Mouse (Mus musculus) adrenal gland, postnatal 4 days (tissue): ENCODE data around the gene Naa11. TPM values are rescaled to one million over a fixed set of nuclear protein-coding genes. Genes with fewer than 3 reads are reported as not detected.

Experiments used
- DNase-seq, 2 experiments: peaks; one replicate each; pipeline ENCODE4 v3.0.0; 2021 to 2022; ENCODE audit warnings: low spot score in 2 of 2, mixed read lengths in 2 of 2
- long read RNA-seq, 2 experiments: library from polyadenylated mRNA; stranded (forward); transcript quantifications; one replicate each; pipeline ENCODE4 v2.0.0; 2021
- total RNA-seq, 2 experiments: library from RNA; stranded (reverse); gene quantifications; 2 replicates each; pipeline ENCODE4 v1.2.3; 2021

The Naa11 gene
- not detected for total RNA-seq
- long read RNA-seq, experiment 1: 0 reads
- long read RNA-seq, experiment 2: 0 reads

DNA sequence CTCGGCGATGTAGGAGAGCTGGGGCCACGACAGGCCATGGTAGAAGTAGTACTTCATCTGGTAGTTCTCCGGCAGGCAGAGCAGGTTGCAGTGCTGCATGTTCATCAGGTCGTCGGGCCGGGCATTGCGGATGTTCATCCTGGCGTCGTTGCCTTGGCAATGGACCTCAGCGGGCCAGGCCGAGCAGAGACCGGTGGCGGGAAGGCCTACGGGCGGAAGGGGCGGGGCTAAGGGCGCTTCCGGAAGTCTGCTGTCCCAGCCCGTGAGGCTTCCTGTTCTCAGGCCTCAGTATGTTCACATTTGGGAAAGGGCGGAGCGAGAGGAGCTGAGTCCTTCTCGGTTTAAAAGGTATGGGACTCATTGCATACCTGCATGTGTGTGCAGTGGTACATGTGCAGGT is at the start of gene Naa11:
TSS of gene Naa11 (minus strand) at position 220 of the 400 bp plus-strand sequence.
- DNase-seq: no peak

DNA sequence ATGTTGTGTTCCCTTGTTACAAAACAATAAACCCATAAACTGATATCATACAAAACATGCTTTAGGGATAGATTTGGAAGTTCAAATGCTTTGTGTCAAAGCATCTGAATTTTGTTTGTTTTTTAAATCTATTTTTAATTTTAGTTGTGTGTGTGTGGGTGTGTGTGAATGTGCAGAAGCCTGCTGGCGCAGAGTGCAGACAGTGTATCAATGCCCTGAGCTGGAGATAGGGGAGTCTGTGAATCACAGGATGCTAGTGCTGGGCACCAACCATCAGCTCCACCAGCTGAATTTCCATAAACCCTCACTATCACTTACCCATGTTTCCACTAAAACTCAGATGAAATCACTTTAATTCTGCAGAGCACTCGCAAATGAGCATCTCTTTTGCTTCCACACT is 40.3 kb upstream of the Naa11 start:
- no peak for DNase-seq

DNA sequence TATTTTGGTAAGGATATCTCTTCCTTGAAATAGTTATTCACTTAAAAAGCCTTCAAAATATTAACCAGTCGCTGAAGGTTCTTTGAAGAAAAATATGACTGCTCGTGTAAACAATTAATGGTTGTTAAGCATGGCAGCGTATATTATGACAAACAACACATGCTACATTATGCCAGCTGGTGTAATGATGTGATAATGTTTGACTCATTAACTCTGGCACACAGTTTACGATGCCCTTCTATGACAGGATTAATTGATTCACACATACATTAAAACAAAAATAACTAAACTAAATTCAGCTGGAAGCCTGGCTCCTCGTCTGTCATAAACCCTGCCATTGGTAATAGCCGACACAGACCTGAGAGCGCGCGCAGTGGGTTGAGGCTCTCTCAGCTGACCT is 37.8 kb upstream of the Naa11 start:
- no peak for DNase-seq

DNA sequence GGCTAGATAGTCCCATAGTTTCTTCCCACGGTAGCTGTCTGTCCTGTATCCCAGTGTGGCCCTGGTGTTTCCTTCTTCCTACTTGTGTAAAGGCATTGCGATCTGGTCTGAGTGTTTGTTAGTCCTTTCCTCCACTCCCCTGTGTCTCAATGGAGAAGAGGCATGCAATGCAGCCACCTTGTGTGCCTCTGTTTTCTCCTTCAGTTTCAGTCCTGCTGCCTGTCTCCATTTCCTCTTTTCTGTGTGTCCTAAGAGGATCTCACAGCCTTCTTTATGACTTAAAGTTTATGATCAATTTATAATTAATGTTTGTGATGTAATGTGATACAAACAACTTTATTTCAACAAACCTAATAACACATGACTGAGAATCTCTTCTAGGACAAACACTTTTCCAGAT is 29.5 kb upstream of the Naa11 start:
- DNase-seq: no peak

DNA sequence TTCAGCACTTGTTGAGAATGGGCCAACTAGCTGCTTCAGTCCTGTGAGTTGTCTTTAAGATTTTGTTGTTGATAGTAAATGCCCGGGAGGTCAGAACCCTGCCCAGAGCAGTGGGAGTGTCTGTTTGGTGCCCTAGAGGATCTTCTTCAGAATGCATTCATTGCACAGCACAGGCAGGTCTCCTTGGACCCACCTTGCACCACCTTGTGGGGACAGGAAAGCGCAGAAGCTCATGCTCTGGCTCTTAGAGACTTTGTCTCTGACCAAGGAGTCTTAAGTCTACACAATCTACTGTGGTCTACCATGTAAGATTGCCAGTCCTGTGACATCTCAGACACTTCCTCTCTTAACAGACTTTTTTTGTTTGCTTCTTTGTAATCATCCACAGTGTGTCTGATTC is 25.0 kb upstream of the Naa11 start:
- no peak for DNase-seq

DNA sequence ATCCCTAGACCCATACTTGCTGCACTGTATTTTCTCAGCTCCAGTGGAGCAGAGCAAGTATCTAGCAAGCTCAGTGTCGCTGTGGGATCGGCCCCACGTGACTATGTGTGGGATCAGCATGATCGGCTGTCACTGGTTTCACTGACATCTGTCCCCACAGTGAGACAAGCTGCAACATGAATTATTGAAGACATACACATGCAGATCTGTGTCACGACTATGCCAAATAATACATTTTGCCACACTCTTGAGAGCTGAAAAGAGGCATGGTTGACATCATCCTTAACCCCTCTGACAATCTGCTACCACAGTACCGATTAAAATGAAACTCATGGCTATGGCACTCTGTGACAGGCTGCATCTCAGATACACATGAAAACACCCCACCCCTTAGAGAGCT is 23.7 kb upstream of the Naa11 start:
- DNase-seq: no peak

DNA sequence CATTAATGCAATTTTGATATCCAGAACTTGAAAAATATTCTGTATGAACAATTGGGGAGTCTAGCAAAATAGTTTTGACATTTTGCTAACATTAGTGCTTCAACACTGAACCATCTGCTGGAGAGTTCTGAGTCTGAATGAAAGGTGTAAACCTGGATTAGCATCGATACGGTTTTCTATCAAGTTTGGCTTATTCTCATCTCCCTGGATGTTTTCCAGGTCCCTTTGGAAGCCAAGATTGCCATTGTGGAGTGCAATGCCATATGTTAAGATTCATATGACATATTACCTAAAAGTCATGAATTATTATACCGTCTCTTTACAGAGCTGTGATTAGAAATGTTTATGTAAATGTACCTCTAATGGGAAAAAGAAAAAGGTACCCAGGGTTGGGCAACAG is 21.5 kb upstream of the Naa11 start:
- DNase-seq: no peak

DNA sequence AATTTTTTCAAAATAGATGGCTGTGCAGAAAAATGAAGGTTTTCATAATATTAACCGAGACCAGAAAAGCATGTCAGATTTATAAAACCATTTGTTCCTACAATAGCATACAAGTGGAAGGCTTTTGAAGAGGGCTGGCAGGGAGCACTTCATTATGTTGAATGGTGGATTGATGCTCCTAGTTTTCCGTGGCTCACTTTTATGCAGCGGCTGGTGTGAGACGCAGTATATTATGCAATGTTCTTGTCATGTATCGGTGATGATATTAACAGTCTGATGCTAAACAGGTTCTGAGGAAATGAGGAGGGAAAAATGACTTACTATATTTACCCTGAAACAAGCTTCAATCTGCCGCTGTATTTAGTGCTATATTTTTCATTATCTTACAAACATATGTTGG is 18.0 kb upstream of the Naa11 start:
- DNase-seq: no peak

DNA sequence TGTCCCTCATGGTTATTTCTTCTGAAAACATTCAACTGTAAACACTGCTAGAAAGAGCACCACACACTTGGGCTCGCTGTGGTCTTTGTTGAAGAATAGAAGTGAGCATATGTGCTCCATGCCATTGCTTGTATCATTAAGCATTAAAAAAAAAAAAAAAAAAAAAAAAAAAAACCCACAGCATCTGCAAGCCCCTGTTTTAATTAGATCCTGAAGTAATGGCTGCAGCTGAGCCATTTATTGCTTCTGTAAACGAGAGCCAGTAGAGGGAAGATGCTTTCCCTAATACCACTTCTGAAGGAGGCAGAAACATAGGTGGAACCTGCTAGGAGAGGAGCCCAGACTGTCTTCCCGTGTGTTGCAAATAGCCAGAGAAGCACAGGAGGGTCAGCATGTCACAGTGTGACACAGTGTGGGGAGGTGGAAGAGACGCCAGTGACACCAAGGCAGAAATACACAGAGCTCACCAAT is 17.1 kb upstream of the Naa11 start:
- DNase-seq: no peak

DNA sequence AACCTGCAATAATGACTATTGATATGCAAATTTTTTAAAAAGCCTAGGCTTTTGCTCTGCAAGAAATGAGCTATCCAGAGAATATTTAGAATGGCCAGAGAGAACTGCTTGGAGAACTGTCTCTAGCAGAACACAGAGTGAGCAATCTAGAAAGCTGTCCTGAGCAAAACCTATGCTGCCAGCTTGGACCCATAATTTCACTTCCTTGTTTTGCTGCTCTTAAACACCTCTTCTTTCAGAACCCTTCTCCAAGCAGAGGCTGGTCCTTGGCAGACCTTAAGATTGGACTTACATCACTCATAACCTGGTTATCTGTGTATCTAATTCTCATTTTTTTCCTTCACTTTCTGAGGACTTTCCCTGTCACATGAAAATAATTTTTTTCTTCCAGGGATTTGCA is 8.9 kb upstream of the Naa11 start:
- DNase-seq: no peak

DNA sequence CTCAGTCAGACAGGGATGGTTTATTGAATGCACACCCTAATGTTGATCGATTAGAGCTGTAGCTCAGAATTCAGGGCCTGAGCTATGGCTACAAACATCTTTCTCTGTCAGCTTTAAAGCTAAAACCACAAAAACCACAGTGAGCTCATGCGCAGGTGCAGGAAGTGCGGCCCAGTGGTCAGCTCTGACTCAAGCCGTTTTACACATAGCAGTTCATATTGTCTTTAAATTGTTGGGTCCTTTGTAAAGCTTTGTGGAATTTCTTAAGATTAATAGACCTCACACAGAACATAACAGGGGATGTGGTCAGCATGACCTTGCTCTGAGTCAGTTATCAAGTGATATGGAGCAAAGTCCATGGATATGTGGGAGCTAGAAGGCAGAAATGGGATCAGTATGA is 5.4 kb upstream of the Naa11 start:
- no peak for DNase-seq

DNA sequence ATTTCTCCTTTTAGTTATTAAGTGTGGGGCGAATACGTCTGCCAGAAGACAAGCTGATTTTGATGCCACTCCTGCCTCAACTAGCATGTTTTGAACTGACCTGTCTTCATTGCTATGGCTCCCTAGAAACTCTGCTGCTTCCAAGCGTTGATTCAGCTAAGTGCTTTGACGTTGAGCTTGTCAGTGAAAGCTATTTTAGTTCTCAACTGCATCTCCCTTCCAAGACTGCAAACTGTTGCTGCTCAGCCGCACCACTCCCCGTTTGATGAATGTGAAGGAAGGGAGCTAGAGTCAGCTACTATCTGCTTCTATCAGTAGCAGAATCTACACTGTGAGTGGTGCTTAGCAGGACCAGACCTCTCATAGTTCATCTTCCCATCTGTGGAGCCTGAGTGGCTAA is 4.6 kb downstream of the Naa11 start:
- no peak for DNase-seq

DNA sequence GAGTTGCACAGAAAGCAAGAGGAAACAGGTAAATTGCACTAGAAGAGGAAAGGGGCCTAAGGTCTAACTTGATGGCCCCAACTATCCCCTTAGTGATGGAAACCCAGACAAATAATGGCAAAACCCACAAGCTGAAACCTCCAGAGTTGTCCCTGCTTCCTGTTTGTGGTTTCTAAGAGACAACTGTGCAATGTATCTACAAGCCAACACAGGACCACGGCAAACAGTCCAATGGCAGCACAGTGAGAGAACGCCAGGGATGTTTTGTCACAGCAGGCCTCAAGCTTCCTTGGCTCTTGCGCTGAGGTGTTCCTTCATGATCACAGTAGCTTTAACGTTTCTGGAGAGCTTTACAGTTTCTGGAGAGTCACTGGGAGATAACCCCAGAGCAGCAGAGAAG is 7.8 kb downstream of the Naa11 start:
- DNase-seq: no peak

DNA sequence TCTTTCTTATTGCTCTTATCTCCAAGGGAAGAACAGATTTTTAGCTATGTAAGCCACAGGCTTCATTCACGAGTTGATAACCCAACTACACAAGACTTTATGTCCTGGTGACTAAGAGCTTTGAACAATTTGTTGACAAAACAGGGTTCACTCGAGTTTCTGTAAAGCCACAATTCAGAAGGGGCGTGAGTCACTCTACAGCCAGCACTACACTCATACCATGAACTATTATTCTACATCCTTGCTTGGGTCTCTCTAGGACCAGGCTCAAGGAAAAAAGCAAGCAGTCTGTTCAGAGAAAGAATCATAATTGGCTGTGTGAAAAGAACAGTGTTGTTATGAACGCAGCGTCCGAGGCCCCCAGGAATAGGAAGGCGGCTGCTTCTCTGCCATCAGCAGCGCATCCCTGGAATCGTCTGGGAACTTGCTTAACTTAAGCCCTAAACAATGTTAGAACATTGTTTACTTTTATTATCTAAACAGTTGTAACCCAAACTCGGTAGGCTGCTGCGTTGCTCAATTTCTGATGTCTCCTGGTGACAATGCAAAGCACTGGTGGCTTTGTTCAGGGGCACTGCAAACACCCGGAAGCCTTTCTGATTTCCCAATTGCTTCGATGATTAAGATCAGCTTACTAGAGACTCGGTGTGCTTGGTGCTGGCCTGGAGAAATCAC is 9.5 kb downstream of the Naa11 start:
- DNase-seq: no peak

DNA sequence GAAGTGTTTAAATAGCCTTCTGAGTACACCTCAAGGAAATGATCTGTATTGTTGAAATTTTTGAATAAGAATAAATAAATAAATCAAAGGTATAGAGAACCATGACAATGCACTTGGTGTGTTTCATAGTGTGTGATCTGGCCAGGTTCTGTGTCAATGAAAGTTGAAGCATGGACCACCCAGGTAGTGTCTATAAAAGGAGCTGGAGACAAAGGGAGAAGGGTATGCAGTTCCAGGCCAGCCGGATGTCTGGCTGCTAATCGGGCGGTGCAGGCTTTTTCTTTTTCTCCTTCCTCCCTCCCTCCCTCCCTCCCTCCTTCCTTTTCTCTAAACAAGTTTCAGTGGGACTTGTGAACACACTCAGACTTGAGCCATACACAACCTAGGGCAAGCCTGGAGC is 12.2 kb downstream of the Naa11 start:
- DNase-seq: no peak

DNA sequence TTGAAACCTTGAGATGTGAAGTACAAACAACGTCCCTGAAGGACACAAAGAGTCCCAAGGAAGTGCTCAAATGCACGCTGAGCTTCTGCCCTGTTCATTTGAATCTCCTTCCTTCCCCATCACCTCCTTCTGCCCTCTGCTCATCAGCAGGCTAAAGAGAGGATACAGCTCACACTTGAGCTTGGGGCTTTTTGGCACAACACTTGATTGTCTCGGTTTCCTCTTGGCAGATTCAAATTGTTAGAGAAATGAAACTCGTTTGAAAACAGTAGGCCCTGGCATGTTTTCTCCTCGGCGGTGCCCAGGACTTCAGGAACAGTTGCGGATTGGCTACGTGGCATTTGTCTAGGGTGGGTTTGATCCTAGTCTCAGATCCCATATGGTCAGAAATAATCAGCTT is 27.4 kb downstream of the Naa11 start:
- DNase-seq: no peak

DNA sequence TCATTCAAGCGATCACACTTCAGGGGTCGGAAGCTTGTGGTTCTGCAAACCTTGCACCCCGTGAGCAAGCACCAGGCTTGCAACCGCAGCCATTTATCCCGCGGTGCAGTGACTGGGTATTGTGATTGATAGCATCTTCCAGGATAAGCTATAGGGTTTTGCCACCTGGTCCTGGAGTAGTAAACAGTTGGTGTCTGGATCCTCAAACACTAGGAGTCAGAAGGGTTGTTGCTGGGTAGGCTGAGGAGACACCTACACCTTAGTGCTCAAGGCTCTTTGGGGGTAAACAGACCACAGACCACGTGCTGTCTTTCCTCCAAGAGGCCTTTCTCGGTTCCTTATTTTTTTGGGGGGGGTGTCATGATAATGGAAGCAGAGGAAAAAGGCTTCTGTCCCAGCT is 27.9 kb downstream of the Naa11 start:
- DNase-seq: no peak

DNA sequence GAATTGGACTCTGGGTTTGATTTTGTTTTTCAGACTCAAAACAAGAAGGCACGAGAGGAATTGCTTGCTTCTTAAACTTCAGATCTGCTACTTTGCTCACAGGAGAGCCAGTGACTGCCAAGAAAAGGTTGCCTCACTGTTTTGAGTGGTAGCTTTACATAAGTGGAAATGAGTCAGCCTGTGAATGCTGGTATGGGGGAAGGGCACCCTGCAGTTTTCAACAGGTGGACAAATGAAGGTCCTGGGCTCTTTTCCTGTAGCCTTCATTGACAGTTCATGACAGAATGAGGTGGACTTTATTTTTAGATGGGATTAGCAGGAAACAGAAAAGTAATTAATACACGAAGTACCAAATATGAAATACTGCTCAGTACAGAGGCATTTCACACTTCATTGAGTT is 29.6 kb downstream of the Naa11 start:
- DNase-seq: no peak

DNA sequence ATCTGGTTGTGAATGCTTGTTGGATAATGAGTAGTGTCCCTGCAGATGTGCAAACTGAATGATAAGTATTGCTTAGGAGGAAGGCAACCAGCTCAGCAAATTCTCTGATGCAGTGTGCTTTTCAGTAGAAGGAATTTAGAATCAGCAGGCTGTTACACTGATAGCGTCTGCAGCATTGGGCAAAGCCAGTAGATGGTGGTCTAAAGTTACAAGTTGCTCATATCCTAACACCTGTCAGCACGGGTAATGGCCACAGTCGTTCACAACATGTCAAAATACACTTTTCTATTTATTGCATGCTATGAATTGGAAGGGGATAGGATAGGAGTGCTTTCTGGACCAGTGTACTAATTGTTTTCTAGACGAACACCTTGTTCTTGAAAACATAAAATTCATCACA is 33.1 kb downstream of the Naa11 start:
- no peak for DNase-seq

DNA sequence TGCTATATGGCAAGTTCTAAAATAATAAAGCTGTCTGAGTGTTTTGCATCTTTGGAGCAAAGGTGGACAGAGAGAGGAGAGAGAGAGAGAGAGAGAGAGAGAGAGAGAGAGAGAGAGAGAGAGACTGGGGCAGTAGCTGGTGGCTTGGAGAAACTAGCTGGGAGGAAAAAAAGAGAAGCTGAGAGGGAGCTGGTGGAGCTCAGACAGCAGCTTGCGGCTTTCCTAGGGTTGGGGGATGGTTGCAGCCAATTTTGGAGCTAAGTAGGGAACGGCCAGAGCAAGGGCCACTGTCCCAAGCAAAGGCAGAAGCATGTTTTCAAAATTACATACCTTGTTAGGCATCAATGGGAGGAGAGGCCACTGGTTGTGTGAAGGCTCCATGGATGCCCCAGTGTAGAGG is 36.0 kb downstream of the Naa11 start:
- DNase-seq: no peak

DNA sequence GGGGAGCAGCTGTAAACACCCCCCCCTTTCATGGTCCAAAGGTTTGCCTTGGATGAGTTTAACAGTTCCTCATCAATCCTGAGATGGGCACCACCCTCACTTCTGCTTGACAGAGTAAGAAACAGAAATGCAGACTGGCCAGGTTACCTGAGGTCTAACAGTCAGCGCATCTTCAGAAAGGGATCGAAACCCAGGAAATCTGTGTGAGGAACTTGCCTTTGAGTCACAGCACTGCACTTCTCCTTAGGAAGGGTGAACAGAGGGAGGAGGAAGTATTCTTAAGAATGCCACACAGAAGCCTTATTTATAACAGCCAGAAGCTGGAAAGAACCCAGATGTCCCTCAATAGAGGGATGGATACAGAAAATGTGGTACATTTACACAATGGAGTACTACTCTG is 37.0 kb downstream of the Naa11 start:
- no peak for DNase-seq

DNA sequence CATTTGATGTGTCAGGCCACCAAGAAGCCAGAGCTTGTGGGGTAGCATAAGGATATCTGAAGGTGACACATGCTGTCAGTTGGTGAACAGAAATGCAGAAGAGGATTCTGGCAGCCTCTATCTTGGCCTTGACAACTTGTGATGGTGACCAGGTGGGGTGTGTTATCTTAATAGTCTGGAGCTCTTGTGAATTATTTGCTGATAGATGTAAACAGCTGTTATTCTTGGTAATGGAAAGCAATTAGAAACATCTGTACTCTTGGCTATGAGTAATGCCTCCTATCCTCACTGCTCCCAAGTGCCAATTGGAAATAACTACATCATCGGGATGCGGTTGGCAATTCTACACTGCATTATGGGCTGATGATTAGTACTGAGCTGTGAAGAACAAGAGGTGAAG is 43.4 kb downstream of the Naa11 start:
- DNase-seq: no peak

DNA sequence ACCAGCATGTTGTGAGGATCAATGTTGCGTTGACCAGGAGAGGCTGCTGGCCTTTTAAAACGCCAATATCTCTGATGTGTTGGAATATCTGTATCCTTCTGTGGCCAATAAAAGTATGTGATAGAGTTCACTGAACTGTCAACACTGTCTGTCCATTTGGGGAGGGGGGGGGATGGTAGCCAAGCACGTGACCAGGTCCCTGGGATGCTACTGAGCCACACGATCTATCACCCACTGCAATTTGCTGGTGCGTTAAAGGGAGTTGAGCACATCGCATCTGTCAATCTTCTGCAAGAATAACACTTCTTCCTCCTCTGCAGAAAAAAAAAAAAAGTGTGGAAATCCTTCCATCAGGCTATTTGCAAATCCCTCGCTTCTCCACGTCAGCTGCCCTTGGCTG is 43.9 kb downstream of the Naa11 start:
- no peak for DNase-seq
